Mouse (Mus musculus) bone marrow, adult 2 months (tissue): ENCODE results near the gene Marveld1.

Experiments
- CTCF ChIP-seq: fragments of 200-500 bp; IDR thresholded peaks from 2 replicates; pipeline ENCODE4 v1.5.1; 2011; ENCODE audit warnings: low read length, control low read depth; ENCODE audit not compliant: control insufficient read depth, insufficient read depth
- POLR2A ChIP-seq: fragments of 200-500 bp; IDR thresholded peaks from 2 replicates; pipeline ENCODE4 v1.6.1; 2011; ENCODE audit warnings: low read depth, mild to moderate bottlenecking, control low read depth, low read length, borderline replicate concordance; ENCODE audit not compliant: control insufficient read depth

- TF ChIP-seq POLR2A (no peak), CTCF (no peak)
Observed at GRCm38 (mm10) chr19:42125501-42126218, 21.5 kb upstream of the Marveld1 start.
